Mouse (Mus musculus) cerebellum, adult 8-10 months (tissue): ENCODE data around the gene Rela.

ENCODE experiments used
- DNase-seq: peaks from one replicate; pipeline ENCODE4 v3.0.0; 2022

The Rela gene

DNA sequence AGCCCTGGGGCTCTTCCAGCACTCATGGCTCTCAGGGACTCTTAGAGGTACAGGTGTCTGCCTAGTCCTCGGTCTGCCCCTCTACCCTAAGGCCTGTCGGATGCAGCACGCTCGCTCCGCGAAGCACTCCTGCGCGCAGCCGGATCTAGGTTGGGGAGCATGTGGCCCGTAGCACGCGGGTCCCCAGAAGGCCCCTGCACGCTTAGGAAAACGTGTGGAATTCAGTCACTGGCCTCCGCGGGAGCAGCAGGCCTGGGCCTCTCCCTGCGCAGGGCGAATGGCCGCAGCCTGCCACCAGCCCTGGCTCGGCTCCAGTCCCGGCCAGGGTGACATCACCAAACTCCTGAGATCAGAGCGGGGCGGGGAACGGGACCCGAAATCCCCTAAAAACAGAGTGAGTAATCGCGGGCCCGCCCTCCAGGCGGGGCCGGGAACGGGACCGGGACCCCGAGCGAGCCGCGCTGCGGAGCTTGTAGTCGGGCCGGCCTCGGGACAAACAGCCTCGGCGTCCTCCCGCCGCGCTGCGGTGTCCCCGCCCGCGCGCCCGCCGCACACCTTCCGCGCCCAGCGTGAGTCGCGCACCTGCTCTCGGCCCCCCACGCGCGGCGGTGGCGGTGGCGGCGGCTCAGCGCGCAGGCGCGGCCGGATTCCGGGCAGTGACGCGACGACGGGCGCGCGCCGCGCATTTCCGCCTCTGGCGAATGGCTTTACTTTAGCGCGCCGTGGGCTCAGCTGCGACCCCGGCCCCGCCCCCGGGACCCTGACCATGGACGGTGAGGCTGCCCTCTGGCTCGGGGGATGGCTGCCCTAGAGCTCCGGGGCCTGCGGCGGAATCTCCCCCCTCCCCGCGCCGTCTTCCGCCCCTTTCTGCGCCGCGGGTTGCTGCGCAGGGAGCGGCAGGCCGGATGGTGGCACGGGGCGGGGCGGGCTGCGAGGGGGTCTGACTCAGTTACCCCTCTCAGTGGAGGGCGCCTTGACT is at the start of gene Rela:
Gene Rela, plus strand, starts transcription at position 415 of the 979 bp plus-strand sequence.
- DNase-seq: peak; percentile 95

DNA sequence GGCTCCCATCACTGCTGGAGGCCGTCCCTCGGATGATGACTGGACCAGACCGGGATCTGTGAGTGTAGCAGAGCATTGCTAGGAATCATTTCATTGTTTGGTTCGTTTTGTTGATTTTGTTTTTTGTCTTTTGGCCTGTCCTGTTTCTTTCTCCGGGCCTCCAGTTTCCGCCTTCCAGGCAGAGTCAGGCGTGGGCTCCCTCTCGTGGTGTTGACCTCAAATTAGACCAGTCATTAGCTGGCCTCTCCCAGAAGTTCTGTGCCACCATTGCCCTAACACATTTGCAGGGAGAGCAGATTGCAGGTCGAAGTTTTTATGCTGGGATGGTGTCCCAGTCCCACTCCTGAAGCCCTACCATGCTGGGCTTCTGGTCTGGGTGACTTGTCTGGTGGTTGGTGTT is 48.1 kb upstream of the Rela start:
- DNase-seq: no peak

DNA sequence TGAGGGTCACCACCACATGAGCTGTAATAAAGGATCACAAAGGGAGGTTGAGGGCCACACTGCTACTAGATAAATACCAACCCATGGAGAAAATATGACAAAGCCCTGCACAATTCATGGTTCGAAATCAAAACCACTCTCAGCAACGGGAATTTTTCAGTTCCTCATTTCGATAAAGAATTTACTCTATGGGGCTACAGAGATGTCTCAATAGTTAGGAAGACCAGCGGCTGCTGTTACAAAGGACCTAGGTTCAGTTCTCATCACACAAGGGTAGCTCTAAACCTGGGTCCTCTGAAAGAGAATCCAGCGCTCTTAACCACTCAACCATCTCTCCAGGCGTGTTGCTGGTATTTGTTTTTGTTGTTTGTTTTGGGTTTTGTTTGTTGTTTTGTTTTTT is 45.4 kb upstream of the Rela start:
- DNase-seq: no peak

DNA sequence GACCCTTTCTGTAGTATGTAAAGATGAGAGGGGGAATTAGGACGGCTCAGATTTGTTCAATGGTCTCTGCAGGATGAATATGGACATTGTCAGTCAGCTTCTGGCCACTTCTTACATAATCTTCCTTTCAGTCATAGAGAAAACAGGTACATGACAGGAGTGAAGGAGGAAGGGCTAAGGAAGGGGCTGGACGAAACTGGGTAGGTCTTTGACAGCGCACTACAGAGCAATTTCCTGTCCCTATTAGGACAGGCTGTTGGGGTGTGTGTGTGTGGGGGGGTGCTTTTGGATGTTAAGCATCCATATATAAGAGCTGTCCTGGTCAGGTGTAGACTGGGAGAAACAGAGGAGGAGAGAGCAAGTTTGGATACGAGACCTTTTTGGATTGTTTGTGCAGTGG is 38.1 kb upstream of the Rela start:
- no peak for DNase-seq

DNA sequence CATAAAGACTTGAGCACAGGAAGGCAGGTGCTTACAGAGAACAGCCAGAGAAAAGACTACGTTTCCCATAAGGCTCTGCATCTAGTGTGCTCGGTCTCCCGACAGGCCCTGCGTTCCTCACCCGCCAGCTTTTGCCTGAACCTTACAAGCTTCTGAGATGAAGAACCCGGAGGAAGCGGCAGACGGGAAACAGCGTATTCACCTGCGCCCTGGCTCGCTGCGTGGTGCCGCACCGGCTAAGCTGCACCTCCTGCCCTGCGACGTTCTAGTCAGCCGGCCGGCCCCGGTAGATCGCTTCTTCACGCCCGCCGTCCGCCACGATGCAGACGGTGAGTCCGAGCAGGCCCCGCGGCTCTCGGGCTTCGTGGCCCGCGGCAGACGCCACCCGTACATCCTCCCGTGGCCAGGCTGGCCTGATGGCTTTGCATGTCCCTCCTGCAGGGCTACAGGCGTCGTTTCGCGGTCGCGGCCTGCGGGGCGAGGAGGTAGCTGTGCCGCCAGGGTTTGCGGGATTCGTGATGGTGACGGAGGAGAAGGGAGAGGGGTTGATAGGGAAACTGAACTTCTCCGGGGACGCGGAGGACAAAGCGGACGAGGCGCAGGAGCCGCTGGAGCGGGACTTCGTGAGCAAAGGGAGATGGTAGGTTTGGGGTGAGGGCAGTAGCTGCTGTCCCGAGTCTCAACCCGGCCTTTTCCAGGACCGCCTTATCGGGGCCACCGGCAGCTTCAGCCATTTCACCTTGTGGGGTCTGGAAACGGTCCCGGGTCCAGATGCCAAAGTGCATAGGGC is 35.3 kb upstream of the Rela start, which contains the start of gene Rnaseh2c:
Gene Rnaseh2c, plus strand, starts transcription at position 122 of the 790 bp plus-strand sequence.
- DNase-seq: peak; percentile 74

DNA sequence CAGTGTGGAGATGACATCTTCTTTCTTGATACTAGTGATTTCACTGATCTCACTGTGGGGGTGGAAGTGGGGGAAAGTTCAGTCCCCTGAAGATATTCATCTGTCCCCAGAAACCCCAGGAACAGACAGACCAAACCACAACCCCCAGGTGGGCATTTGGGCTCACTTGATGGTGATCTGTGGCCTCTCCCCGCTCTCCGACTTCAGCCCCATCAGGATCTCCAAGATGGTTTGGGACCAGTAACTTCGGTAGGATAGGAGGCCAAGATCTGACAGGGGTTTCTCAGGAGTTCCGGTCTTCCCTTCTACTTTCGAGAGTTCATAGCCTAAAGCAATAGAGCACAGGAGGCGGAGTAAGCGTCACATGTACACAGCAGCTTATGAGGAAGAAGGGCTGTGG is 33.6 kb upstream of the Rela start:
- no peak for DNase-seq

DNA sequence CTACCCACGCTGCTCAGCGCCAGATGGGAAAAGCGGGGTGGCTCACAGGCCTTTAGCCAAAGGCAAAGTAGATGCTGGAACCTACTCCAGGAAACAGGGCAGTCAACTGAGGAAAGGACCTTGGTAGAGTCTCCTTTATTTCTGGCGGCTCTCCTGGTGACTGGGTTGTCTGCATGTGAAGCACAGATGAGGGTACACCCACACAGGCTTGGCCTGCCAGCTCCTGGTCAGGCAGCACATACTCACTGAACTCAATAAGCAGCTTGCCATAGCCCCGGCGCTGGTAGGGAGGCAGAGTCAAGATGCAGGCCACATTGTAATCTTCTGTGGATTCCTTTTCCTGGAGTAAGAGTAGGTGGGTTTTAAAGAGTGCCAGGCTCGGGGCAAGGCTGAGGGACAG is 32.2 kb upstream of the Rela start:
- DNase-seq: no peak

DNA sequence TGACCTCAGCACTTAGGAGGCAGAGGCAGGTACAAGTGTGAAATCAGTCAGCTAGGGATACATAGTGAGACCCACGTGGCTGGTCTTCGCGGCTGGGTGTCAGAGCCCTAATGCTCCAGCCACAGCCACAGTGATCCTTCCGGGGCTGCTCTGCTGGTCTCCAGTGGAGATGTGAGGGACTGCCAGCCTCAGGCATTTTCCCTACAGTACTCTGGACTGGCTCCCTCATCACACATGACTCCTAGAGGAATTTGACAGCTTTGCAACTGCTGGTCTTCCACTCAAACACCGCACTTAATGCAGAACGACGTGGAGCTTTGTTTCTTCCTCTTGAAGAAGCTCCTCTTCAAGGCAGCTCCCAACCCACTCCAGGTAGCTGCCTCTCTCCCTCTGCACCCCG is 31.1 kb upstream of the Rela start:
- no peak for DNase-seq

DNA sequence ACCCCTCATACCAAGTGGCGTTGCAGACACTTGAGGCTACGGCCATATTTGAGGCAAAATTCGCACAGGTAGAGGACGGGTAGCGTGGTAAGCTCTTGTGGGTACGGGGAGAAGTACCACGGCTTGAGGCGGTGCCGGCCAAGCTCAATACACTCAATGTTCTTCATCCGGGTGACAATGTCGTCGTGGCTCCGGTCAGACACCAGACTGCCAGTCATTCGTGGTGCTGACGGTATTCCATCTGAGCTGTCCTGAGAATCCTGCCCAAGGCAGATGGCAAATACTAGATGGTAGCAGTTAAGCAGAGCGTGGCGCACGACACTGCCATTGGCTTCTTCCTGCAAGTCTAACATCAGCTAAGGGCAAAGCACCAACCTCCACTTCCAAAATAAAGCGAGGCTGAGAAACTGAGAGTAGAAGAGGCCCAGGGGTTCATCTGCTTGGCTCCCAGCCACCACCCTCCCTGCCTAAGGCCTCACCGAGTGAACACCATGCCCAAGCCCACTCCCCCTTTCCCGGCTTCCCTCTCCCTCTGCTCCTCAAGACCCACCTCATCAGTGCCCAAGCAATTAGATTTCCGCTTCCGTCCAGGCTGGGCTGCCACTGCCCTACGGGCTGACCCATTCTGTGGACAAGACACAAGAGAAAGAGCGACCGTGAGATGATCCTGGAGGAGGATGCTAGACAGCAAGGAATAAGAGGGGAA is 29.4 kb upstream of the Rela start:
- DNase-seq: no peak

DNA sequence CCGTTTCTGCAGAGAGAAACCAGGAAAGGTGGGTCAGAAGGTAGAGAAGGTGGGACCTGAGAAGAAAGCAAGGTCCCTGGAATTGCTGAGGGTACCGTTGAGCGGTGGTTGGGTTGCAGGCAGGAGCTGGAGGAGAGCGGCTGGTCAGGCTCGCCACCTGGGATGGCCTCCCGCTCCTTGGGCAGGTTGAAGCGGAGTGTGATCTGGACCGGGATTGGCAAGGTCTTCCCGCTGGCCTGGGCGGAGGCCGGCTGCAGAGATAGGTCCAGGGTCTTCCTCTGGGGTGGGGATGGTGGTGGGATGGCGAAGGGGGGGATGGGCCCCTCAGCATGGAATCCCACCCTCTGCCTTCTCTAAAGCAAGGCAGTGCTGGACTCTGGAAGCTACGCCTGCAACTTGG is 28.6 kb upstream of the Rela start:
- no peak for DNase-seq

DNA sequence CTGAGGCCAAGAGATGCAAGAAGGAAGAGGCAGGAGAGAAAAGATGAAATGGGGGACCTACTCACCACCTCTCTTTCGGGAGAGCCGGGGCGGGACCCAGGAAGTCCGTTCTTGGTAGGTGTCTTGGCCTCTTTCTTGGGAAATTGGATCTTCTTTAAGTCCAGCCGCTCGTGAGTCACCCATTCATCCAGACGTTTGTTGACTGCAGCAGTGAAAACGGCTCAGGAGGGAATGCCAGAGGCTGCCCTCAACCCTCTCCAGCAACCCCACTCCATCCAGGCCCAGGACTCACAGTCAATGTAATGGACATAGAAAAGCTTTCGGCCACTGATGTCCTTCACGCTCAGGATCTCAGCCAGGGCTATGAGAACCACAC is 28.1 kb upstream of the Rela start:
- DNase-seq: no peak

DNA sequence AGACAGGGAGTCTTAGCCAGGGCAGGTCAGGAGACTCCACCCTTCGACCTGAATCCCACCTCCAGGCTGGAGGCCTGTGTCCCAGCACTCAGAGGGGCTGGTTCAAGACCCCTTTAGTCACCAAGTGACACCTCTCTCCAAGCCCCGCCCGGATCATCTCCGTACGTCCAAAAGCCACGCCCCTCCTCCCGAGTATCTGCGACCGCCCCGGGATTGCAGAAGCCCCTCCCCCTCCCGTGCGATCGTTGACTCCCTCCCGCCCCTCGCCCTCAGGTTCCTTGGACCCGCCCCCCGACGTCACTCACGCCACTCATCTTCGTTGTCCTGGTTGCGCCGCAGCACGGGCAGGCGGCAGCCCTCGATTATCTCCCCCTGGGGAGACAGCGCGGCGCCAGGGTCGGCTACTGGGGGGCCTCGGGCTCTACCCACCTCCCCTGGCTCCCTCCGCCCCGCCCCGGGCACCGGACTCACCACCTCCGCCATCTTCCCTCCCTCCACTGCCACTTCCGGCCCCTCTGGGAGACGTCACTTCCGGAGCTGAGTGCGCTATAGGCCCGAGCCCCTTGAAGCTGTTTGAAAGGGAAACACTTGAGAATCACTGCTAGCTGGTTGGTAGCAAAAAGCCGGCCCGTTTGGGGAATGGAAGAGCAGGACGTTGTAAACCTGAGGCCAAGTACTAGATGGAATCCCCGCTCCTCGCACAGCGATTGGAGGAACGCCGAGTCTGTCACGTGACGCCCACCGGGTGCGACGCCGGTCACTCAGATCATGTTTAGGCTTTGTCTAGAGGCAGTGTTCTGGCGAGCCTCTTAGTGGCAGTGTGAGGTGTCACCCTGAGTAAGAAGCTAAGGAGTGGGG is 27.5 kb upstream of the Rela start, which contains the start of gene Kat5:
Gene Kat5, minus strand, starts transcription at position 691 of the 858 bp plus-strand sequence.
- DNase-seq: peak; percentile 96

DNA sequence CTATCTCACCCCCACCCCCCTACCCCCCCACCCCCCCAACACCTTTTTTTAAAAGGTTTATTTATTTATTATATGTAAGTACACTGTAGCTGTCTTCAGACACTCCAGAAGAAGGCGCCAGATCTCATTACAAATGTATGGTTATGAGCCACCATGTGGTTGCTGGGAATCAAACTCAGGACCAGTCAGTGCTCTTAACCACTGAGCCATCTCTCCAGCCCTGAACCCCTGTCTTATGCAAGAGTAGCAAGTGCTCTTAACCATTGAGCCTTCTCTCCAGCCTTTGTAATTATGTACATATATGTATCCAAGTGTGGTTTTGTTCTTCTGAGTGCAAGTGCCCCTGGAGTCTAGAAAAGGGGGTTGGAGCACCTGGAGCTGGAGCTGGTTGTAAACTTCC is 25.3 kb upstream of the Rela start:
- DNase-seq: no peak

DNA sequence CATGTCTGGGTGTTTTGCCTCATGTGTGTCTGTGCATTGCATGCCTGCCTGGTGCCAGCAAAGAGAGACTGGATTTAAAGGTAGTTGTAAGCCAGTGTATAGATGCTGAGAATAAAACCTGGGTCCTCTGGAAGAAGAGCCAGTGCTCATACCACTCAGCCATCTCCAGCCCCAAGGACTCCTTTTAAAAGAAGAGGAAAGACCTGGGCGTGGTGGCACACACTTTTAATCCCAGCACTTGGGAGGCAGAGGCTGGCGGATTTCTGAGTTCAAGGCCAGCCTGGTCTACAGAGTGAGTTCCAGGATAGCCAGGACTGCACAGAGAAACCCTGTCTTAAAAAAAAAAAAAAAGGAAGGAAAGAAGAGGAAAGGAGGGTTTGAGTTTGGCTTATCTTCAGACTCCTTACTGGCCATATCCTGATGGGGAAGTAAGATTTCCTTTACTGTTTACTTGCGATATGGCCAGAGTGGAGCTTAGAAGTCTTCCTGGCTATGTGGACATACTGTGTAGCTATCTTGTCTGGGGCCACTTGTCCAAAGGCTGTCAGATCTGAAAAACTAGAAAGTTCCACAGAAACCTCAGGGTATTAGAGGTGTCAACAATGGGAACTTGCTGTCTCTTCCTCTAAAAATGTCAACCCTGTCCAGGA is 24.4 kb upstream of the Rela start:
- no peak for DNase-seq

DNA sequence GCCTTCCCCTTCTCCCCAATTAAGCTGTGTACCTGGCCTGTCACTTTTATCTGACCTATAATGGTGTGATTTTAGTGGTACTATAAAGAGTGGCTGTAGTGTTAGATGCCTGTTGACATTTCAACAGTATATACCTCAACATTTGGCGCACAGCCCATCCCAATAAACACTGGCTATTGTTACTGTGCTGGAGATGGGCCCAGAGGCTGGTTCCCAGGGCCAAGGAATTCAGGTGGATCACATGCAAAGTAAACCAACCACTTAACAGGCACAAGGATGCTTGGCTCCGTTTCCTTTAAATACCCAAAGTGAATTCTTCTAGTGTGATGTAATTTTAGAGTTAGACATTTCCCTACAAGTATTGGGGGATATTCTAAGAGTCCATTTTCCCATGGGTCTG is 22.3 kb upstream of the Rela start:
- no peak for DNase-seq

DNA sequence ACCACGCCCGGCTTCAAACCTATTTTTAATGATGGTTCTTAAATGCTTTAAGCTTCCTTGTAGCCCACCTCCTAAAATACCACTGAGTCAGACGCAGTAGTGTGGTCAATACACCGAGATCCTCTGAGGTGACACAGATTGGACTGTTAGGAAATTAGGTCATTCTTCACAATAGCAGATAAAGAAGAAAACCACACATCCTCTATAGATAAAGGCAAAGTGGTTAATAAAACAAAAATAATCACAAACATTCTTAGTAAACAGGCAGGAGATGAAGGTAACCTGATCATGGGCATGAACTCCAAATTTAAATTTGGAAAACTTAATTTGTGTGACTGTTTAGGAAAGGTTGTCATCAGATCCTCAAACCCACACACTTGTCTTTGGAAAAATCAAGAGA is 17.3 kb upstream of the Rela start:
- DNase-seq: no peak

DNA sequence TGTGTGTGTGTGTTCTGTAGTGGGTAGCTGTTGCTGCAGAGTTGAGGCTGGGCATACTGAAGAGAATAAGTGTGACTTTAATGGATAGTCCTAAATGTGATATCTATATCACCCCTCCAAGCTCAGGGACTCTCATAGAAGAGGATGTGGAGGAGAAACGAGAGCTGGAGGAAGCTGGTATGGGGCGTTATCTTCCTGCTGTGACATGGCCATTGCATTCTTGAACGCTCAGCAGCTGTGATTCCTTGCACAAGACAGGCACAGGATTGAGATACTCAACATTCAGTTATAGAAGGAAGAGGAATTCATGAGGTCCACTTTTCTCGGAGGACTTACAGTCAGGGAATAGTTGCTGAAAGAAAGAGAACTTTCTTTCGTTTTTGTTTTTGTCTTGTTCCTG is 15.4 kb upstream of the Rela start:
- DNase-seq: no peak

DNA sequence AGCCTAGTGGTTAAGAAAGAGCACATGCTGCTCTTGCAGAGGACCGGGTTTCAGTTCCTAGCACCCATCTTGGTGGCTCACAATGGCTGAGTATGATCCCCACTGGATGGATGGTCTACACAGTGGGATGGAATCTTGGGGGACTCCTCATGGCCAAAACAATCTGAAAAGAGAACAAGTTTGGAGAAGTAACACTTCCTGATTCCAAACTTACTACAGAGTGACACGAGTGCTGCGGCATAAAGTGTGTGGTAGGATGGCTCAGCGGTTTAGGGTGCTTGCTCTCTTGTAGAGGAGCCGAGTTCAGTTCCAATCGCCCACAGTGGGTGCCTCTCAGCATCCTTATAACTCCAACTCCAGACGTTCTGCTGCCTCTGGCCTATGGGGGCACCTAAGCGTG is 12.0 kb upstream of the Rela start:
- no peak for DNase-seq

DNA sequence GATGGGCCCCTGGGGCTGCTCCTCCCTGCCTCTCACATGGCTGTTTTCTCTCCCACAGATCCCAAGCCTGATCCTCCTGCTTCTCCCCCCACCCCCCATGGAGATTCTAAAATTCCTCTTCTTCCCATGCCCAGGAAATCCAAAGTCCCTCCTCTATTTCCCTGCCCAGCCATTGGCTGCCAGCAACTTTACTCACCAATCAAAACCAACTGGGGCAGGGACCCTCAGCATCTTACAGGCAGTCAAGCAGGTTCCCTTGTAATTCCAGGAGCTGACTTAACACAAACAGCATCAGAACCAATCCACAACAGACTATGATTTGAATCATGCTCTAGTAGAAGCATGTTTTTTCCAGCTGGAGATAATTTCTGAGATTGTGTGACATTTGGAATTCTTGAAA is 7.4 kb upstream of the Rela start:
- DNase-seq: no peak

DNA sequence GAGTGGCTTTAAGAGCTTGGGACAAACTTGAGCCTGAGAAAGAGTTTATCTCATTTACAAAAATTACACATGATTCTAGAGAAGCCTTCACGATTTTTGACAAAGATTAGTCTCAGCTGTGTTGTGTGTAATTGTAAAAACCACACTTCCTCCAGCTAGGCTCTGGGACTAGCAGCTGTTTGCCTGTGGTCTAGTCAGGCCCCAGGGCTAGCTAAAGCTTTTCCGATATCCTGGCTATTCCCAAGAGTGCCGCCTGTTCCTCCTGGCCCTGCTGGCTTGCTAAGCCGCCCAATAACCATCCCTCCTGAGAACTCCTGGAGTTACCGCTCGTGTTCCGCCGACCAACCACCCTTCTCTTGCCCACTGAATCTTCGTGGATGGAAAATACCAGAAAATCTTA is 5.2 kb upstream of the Rela start:
- no peak for DNase-seq

DNA sequence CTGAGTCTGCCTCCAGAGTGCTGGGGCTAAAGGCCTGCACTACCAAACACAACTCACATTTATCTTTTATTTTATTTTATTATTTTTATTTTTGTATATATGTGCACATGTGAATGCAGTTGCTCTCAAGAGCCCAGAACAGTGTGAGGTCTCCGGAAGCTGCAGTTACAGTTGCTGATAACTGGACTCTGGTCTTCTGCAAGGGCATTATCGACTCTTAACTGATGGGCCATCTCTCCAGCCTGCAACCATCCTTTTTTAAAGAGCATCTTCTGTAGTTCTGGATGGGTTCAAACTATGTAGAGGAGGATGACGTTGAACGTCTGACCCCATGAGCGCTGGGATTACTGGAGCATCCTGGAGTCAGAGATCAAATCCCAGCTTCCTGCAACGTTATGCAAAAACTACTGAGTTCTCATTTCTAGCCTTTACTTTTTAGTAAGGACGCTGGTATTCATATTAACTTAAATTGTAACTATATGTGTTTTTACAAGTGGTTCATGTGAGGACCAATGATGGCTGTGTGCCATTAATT is 1.2 kb upstream of the Rela start:
- no peak for DNase-seq
